Mouse (Mus musculus): Measurements from ENCODE around the gene Fam228a. TPM values are rescaled to one million over a fixed set of nuclear protein-coding genes. Genes with fewer than 3 reads are reported as not detected.

The Fam228a gene
- polyA plus RNA-seq, 1 experiment: 0.04 TPM

- 98% methylated on average over 14 of the region's 14 CpGs for WGBS
- no peak overlapping the region for H3K4me3 ChIP-seq (ENCODE audit: extremely low read depth, insufficient read depth, insufficient read length)
- no peaks in the 10 kb centered on the region for H3K4me1 ChIP-seq (ENCODE audit: control insufficient read depth, insufficient read depth, insufficient read length)
Measured at GRCm38 (mm10) chr12:4689341-4689740, 48.9 kb downstream of the Fam228a start.

GRCm38 (mm10) chr12:4688386-4688785, 49.8 kb downstream of the Fam228a start:
- no peak overlapping the region for H3K27ac ChIP-seq (ENCODE audit: insufficient read depth, low read length)
- H3K36me3 ChIP-seq (ENCODE audit: control insufficient read depth, insufficient read depth, low read length): peaks cover 10% of the 10 kb centered on the region
- H3K4me3 ChIP-seq (ENCODE audit: extremely low read depth, insufficient read depth, insufficient read length): no peak overlapping the region
- no peak for DNase-seq (ENCODE audit: low read depth in 1 of 2, low spot score in 2 of 2)
- WGBS: 93% methylated on average over 2 of the region's 2 CpGs
- H3K27me3 ChIP-seq (ENCODE audit: control insufficient read depth, insufficient read depth, low read length): no peaks in the 10 kb centered on the region
- H3K4me1 ChIP-seq (ENCODE audit: control insufficient read depth, insufficient read depth, insufficient read length): no peaks in the 10 kb centered on the region
- no peak for TF ChIP-seq POLR2A (IDR thresholded peaks at IDR 0.05; ENCODE audit: low read depth, low read length)
- no peak for TF ChIP-seq CTCF (IDR thresholded peaks at IDR 0.05; ENCODE audit: extremely low read depth, insufficient read depth, insufficient read length, insufficient replicate concordance)

More at GRCm38 (mm10) chr12:4689341-4689740, 48.9 kb downstream of the Fam228a start:
- Histone ChIP-seq H3K36me3 (ENCODE audit: control insufficient read depth, insufficient read depth, low read length) (peaks cover 6% of the 10 kb centered on the region), H3K27me3 (ENCODE audit: control insufficient read depth, insufficient read depth, low read length) (no peaks in the 10 kb centered on the region), H3K27ac (ENCODE audit: insufficient read depth, low read length) (no peak overlapping the region)
- TF ChIP-seq POLR2A (IDR thresholded peaks at IDR 0.05; ENCODE audit: low read depth, low read length) (no peak), CTCF (IDR thresholded peaks at IDR 0.05; ENCODE audit: extremely low read depth, insufficient read depth, insufficient read length, insufficient replicate concordance) (no peak)
- no peak for DNase-seq (ENCODE audit: low read depth in 1 of 2, low spot score in 2 of 2)

GRCm38 (mm10) chr12:4685441-4685840, 52.8 kb downstream of the Fam228a start:
- Histone ChIP-seq H3K27ac (ENCODE audit: insufficient read depth, low read length) (no peak overlapping the region), H3K4me1 (ENCODE audit: control insufficient read depth, insufficient read depth, insufficient read length) (no peaks in the 10 kb centered on the region), H3K27me3 (ENCODE audit: control insufficient read depth, insufficient read depth, low read length) (no peaks in the 10 kb centered on the region), H3K4me3 (ENCODE audit: extremely low read depth, insufficient read depth, insufficient read length) (no peak overlapping the region), H3K36me3 (ENCODE audit: control insufficient read depth, insufficient read depth, low read length) (peaks cover 10% of the 10 kb centered on the region)
- 96% methylated on average over 4 of the region's 4 CpGs for WGBS
- no peak for DNase-seq (ENCODE audit: low read depth in 1 of 2, low spot score in 2 of 2)
- TF ChIP-seq CTCF (IDR thresholded peaks at IDR 0.05; ENCODE audit: extremely low read depth, insufficient read depth, insufficient read length, insufficient replicate concordance): no peak
- no peak for TF ChIP-seq POLR2A (IDR thresholded peaks at IDR 0.05; ENCODE audit: low read depth, low read length)

GRCm38 (mm10) chr12:4679971-4680370, 58.3 kb downstream of the Fam228a start:
- Histone ChIP-seq H3K27me3 (ENCODE audit: control insufficient read depth, insufficient read depth, low read length) (no peaks in the 10 kb centered on the region), H3K4me3 (ENCODE audit: extremely low read depth, insufficient read depth, insufficient read length) (no peak overlapping the region), H3K36me3 (ENCODE audit: control insufficient read depth, insufficient read depth, low read length) (peaks cover 23% of the 10 kb centered on the region), H3K27ac (ENCODE audit: insufficient read depth, low read length) (no peak overlapping the region), H3K4me1 (ENCODE audit: control insufficient read depth, insufficient read depth, insufficient read length) (no peaks in the 10 kb centered on the region)
- no peak for TF ChIP-seq CTCF (IDR thresholded peaks at IDR 0.05; ENCODE audit: extremely low read depth, insufficient read depth, insufficient read length, insufficient replicate concordance)
- TF ChIP-seq POLR2A (IDR thresholded peaks at IDR 0.05; ENCODE audit: low read depth, low read length): no peak
- DNase-seq (ENCODE audit: low read depth in 1 of 2, low spot score in 2 of 2): no peak
- 87% methylated on average over 4 of the region's 4 CpGs for WGBS

- no peaks in the 10 kb centered on the region for H3K4me1 ChIP-seq (ENCODE audit: control insufficient read depth, insufficient read depth, insufficient read length)
- TF ChIP-seq CTCF (IDR thresholded peaks at IDR 0.05; ENCODE audit: extremely low read depth, insufficient read depth, insufficient read length, insufficient replicate concordance): no peak
- no peak for TF ChIP-seq POLR2A (IDR thresholded peaks at IDR 0.05; ENCODE audit: low read depth, low read length)
Measured at GRCm38 (mm10) chr12:4676336-4676735, 61.9 kb downstream of the Fam228a start.

GRCm38 (mm10) chr12:4665675-4666037, 72.6 kb downstream of the Fam228a start:
- no peak for DNase-seq (ENCODE audit: low read depth in 1 of 2, low spot score in 2 of 2)
- H3K4me3 ChIP-seq (ENCODE audit: extremely low read depth, insufficient read depth, insufficient read length): no peak overlapping the region
- H3K27me3 ChIP-seq (ENCODE audit: control insufficient read depth, insufficient read depth, low read length): no peaks in the 10 kb centered on the region
- no peaks in the 10 kb centered on the region for H3K4me1 ChIP-seq (ENCODE audit: control insufficient read depth, insufficient read depth, insufficient read length)
- H3K36me3 ChIP-seq (ENCODE audit: control insufficient read depth, insufficient read depth, low read length): peaks cover 30% of the 10 kb centered on the region
- no peak for TF ChIP-seq CTCF (IDR thresholded peaks at IDR 0.05; ENCODE audit: extremely low read depth, insufficient read depth, insufficient read length, insufficient replicate concordance)
- TF ChIP-seq POLR2A (IDR thresholded peaks at IDR 0.05; ENCODE audit: low read depth, low read length): no peak
- WGBS: 94% methylated on average over 5 of the region's 5 CpGs
- H3K27ac ChIP-seq (ENCODE audit: insufficient read depth, low read length): no peak overlapping the region

More at GRCm38 (mm10) chr12:4676336-4676735, 61.9 kb downstream of the Fam228a start:
- no peak overlapping the region for H3K27ac ChIP-seq (ENCODE audit: insufficient read depth, low read length)
- DNase-seq (ENCODE audit: low read depth in 1 of 2, low spot score in 2 of 2): no peak
- H3K36me3 ChIP-seq (ENCODE audit: control insufficient read depth, insufficient read depth, low read length): peaks cover 41% of the 10 kb centered on the region
- H3K4me3 ChIP-seq (ENCODE audit: extremely low read depth, insufficient read depth, insufficient read length): no peak overlapping the region
- H3K27me3 ChIP-seq (ENCODE audit: control insufficient read depth, insufficient read depth, low read length): no peaks in the 10 kb centered on the region
- WGBS: 97% methylated on average over 1 of the region's 1 CpGs

GRCm38 (mm10) chr12:4664929-4665674, 73.1 kb downstream of the Fam228a start:
- peaks cover 27% of the 10 kb centered on the region for H3K36me3 ChIP-seq (ENCODE audit: control insufficient read depth, insufficient read depth, low read length)
- 79% methylated on average over 7 of the region's 7 CpGs for WGBS

More at GRCm38 (mm10) chr12:4664929-4665674, 73.1 kb downstream of the Fam228a start:
- no peak overlapping the region for H3K4me3 ChIP-seq (ENCODE audit: extremely low read depth, insufficient read depth, insufficient read length)
- TF ChIP-seq POLR2A (IDR thresholded peaks at IDR 0.05; ENCODE audit: low read depth, low read length) (no peak), CTCF (IDR thresholded peaks at IDR 0.05; ENCODE audit: extremely low read depth, insufficient read depth, insufficient read length, insufficient replicate concordance) (no peak)
- H3K27ac ChIP-seq (ENCODE audit: insufficient read depth, low read length): no peak overlapping the region
- no peaks in the 10 kb centered on the region for H3K27me3 ChIP-seq (ENCODE audit: control insufficient read depth, insufficient read depth, low read length)
- DNase-seq (ENCODE audit: low read depth in 1 of 2, low spot score in 2 of 2): no peak
- H3K4me1 ChIP-seq (ENCODE audit: control insufficient read depth, insufficient read depth, insufficient read length): no peaks in the 10 kb centered on the region

Other genes starting within 250 kb of the Fam228a start
- gene Itsn2, start 145.8 kb downstream of the Fam228a start, polyA plus RNA-seq (2012; rRNA removed): 33.6 and 38.9 TPM in 2 replicates
- gene Gm3625, start 145.5 kb downstream of the Fam228a start, polyA plus RNA-seq (2012; rRNA removed): not detected in 2 replicates
- 0.06 and 0.18 TPM in 2 replicates for gene Pfn4, start 30.6 kb upstream of the Fam228a start, polyA plus RNA-seq (2012; rRNA removed)
- gene Fam228b, start 30.8 kb upstream of the Fam228a start, polyA plus RNA-seq (2012; rRNA removed): 0.16 and 0.33 TPM in 2 replicates
- 33.8 and 40.8 TPM in 2 replicates for gene Sf3b6, start 79.1 kb upstream of the Fam228a start, polyA plus RNA-seq (2012; rRNA removed)
- 3.2 and 3.4 TPM in 2 replicates for gene Fkbp1b, start 103.2 kb upstream of the Fam228a start, polyA plus RNA-seq (2012; rRNA removed)
- gene Wdcp, start 104.9 kb upstream of the Fam228a start, polyA plus RNA-seq (2012; rRNA removed): 4.8 and 5.5 TPM in 2 replicates
- gene Mfsd2b, start 135.9 kb upstream of the Fam228a start, polyA plus RNA-seq (2012; rRNA removed): 37.4 and 38.2 TPM in 2 replicates
- 1.8 and 2.8 TPM in 2 replicates for gene Ubxn2a, start 169.3 kb upstream of the Fam228a start, polyA plus RNA-seq (2012; rRNA removed)
- gene Atad2b, start 178.9 kb upstream of the Fam228a start, polyA plus RNA-seq (2012; rRNA removed): 17.3 and 19.8 TPM in 2 replicates

Measured in spleen, adult 2 months (tissue).